Mouse (Mus musculus): Measurements from ENCODE around the gene Fut11.
A peak's percentile ranks its signal among the peaks of the same experiment; 100 is the strongest.
"Not testable (repeated sequence)": the region's sequence is repeated elsewhere in the genome, so short reads cannot be mapped to it uniquely, and the experiment has no call there.

Gene Fut11

DNA sequence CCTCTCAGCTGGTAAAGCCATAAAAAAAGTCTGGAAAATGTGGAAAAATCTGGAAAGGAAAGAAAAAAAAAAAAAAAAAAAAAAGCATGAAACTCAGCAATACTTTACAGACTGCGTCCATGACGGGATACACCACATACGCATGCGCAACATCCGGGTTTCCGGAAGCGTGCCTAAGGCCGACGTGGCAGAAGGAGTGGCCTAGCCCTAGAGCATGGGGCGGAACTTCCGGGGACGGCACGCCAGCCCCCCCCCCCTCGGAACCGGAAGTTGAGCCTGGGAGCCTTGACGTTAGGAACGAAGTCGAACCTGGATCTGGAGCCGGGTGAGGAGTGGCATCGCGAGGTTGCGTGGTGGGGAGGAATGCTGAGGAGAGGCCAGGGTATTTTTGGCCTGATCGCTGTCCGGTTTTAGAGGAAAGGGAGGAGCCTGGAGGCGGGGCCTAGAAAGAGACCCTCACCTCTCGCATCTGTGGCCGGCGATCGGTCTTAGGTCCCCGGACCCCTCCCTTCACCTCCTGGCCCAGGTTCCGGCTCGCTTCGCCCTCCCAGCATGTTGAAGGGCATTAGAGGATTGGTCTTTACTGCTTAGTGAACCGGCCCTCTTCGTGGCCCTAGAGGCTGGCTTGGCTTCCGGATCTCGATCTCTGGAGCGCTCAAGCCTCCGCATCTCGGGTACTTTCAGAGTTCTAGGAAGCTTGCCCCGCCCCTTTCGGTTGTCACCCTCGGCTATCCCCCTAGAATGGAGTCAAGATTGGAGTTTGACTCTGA, 20.5 kb upstream of the Fut11 start, which contains the start of gene Sec24c:
TSS of gene Sec24c (plus strand) at position 245 of the 770 bp plus-strand sequence.
- DNase-seq (ENCODE audit: low spot score): peak; percentile 98

DNA sequence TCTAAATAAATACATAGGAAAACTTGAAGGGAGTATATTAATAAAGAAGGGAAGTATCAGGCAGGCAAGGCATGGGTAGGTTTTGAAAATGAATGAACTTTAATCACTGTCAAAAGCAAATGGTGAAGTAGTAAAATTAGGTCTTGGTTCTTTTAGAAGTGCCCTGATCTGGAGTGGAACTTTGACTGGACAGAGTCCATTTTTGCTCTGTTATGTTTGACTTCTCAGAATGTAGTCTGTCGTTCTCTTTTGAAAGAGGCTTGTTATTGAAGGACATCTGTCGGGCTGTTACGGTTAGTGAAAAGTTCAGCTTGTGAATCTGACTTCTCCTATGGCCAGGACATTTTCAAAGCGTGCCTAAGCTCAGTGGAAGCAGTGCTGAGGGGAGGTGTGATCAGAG, 16.9 kb upstream of the Fut11 start:
- DNase-seq (ENCODE audit: low spot score): no peak

DNA sequence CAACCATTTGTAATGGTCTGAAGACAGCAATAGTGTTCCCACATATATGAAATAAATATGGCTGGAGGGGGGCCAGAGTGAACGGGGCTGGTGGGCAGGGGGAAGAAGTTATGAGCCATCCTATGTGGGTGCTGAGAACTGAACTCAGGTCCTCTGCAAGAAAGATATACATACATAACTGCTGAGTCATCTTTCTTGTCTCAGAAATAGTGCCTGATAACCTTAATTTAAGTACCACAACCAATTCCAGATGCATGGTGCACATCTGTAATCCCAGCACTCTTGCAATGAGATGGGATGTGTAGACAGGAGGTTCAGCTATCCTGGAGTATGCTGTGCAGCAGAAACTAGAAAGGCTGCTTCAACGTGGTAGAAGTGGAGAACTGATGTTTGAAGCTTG, 13.0 kb upstream of the Fut11 start:
- DNase-seq (ENCODE audit: low spot score): no peak

DNA sequence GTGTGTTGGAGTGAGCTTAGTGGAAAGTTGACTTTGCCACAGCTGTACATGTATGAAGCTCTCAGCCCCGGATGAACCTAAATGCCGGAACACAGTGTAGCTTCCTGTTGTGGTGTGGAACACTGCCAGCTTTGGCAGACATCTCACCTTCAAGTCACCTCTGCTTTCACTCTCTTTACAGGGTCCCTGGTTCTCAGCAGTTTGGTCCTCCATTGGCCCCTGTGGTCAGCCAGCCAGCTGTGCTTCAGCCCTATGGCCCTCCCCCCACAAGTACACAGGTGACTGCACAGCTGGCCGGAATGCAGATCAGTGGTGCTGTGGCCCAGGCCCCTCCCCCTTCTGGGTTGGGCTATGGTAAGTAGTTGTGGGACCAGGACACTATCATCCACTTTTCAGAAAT, 12.3 kb upstream of the Fut11 start:
- DNase-seq (ENCODE audit: low spot score): peak; percentile 50

- DNase-seq (ENCODE audit: low spot score): no peak
These were observed 8.2 kb upstream of the Fut11 start for GRCm38 (mm10) chr14:20686576-20686975.

DNA sequence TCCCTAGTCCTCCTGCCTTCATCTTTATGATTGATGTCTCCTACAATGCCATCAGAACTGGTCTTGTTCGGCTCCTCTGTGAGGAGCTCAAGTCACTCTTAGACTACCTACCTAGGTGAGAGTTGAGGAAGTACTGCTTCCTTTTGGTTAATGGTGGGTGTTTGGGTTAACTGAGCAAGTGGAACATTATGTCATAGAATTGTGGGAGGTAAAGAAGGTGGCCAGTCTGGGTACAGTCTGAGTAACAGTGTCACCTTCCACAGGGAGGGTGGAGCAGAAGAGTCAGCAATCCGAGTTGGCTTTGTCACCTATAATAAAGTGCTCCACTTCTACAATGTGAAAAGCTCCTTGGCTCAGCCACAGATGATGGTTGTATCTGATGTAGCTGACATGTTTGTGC, 5.8 kb upstream of the Fut11 start:
- no peak for DNase-seq (ENCODE audit: low spot score)

- no peak for DNase-seq (ENCODE audit: low spot score)
These were observed 3.0 kb upstream of the Fut11 start for GRCm38 (mm10) chr14:20691772-20692171.

DNA sequence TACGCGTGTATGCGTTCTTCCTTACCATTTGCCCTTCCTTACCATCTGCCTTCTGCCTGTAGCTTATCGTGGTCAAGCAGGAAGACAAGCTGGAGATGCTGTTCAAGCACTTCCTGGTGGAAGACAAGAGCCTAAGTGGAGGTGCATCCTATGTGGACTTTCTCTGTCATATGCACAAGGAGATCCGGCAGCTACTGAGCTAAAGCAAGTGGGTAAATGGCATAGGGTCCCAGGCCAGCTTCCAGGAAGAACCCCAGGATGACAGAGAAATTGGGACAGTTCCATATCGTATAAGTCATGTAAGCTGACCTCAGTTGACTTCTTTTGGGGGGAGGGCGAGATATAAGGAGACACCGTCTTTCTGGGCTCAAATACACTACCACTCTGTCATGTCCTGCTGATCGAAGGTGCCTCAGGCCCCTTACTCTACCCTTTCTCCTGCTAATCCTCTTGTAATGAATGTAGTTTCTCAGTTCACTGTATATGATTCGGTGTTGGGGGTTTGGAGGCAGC, 1.1 kb upstream of the Fut11 start:
- DNase-seq (ENCODE audit: low spot score): no peak

GRCm38 (mm10) chr14:20694185-20694883, 434 bp upstream of the Fut11 start:
- DNase-seq (ENCODE audit: low spot score): no peak

DNA sequence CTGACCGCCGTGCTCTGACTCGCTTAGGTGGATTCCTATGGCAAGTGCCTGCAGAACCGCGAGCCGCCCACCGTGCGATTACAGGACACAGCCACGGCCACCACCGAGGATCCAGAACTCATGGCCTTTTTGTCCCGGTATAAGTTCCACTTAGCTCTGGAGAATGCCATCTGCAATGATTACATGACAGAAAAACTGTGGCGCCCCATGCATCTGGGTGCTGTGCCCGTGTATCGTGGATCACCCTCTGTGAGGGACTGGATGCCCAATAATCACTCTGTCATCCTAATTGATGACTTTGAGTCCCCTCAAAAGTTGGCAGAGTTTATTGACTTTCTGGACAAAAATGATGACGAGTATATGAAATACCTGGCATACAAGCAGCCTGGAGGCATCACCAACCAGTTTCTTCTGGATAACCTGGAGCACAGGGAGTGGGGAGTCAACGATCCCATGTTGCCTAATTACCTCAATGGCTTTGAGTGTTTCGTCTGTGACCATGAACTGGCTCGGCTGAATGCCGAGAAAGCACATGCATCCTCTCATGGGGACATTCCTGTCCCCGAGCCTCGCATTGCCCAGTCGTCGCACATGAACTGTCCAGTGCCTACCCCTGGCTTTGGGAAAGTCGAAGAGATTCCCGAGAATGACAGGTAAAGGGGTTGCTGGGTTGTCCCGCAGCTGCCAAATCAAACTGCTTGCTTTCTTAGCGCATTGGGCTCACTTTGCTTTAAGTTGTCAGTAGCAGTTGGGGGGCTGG, 1.2 kb downstream of the Fut11 start:
- no peak for DNase-seq (ENCODE audit: low spot score)

DNA sequence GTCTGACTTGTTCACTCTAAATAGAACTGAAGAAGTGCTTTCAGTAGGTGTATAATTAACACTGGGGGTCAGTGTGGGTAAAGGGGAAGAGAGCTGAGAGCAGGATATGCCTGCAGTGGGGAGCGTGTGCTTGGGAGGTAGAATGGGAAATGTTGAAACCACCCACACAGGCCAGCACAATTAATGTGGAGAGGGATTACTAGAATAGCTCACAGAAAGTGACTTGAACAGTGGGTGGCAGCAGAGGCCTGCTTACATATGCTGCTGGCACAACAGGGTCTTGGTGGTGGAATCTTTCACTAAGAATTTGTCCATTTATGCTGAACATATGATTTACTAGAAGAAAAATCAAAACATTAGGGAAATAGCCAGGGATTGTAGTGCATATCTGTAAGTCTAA, 2.2 kb downstream of the Fut11 start:
- peak; percentile 53 for DNase-seq (ENCODE audit: low spot score)

DNA sequence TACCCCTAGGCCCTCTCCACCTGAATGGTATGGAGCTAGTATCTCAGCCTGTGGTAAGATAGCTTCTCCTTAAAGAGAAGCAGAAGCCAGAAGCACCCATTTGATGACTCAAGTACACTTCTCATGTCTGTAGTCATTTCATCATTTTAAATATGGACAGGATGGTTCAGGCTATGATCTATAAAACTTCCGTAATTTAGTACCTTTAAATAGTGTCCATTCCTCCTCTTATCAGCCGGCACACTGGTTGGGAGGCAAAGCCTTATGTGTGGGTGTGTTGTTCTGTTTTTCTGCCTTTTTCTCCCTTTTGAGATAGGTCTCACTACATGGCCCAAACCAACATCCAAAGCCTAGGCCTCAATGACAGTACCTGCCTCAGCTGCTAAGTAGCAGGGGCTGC, 3.7 kb downstream of the Fut11 start:
- no peak for DNase-seq (ENCODE audit: low spot score)

DNA sequence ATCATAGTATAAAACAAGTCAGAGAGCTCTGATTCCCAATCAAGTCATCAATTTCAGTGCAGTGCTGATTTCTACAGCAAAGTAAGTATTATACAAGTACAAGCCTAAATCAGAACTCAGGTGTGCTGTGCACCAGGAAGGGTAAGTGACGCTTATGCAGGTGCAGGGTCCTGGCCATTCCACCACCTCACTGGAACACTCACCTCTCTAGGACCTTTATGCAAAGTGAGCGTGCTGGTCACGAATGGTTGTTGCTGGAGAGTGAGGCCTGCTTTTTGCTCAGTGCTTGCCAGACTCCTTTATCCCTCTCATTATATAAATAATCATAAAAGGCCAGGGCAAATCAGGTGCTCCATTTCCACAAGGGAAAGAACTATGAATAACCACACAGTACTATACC, 5.6 kb downstream of the Fut11 start:
- no peak for DNase-seq (ENCODE audit: low spot score)

GRCm38 (mm10) chr14:20701554-20701953, 6.8 kb downstream of the Fut11 start:
- DNase-seq (ENCODE audit: low spot score): no peak

DNA sequence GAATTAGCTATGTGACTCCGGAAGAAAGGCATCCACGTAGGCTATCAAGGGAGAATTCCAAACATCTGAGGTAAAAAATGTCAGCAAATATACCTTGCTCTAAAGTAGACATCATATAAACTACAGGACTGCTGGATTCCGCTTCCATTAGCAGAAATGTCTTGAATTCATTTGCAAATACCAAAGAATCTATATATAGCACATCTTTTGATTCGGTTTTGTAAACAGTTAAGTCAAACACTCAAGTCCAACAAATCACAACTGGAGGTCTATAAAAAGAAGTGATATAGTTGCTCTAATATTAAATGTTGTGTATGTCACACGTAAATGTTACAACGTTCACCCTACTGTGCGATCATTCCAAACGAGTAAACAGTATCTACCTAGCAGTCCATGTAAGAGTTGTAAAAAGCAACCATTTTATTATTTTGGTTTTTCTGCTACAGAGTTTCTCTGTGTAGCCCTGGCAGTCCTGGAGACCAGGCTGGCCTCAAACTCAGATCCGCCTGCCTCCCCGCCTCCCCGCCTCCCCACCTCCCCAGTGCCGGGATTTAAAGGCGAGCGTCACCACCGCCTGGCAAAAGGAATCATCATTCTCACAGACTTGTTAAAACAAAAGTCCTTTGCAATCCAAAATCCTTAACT, 7.5 kb downstream of the Fut11 start:
- no peak for DNase-seq (ENCODE audit: low spot score)

GRCm38 (mm10) chr14:20702741-20703381, 8.1 kb downstream of the Fut11 start, which contains the start of gene Chchd1:
Gene Chchd1 (plus strand): TSS chr14:20703006.
- peak; percentile 90 for DNase-seq (ENCODE audit: low spot score)

- not testable (repeated sequence) for DNase-seq (ENCODE audit: low spot score)
These were observed 8.7 kb downstream of the Fut11 start for GRCm38 (mm10) chr14:20703461-20703860.

DNA sequence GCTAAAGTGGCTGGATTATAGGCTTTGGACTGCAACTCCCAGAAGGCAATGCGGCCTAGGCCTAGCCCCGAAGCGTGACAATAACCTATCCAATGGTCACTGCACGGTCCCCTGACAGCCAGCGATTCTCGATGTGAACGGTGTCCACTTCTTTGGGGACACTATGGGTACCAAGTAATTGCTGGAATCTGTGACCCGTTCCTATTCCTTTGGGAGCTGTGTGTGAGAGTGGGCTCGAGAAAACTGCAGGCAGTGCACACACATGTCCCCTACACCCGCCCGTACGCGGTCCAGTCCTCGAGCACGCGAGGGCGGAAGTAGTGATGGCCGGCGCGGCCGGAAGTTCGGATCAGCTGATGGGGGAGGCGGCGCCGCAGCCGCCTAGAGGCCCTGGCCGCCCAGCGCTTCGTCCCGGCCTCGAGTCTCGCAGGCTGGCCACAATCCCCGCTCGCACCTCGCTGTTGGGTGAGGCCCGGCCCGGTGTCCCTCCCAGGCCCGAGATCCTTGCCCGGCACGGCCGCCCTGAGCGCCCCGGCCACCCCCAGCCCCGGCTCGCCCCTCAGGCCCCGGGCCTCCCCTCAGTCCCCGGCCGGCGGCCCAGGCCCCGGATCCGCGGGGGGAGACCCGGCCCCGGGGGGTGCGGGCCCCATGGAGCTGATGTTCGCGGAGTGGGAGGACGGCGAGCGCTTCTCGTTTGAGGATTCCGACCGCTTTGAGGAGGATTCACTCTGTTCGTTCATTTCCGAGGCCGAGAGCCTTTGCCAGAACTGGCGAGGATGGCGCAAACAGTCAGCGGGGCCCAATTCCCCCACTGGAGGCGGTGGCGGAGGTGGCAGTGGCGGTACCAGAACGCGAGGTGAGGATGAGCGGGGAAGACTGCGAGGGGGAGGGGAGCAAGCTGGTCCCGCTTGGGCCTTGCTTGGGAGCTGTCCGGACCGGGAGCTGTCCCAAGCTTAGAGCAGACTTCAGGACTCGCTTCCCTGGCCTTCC, 12.7 kb downstream of the Fut11 start, which contains the start of gene Zswim8:
TSS of gene Zswim8 (plus strand) at position 352 of the 990 bp plus-strand sequence.
- peak; percentile 90 for DNase-seq (ENCODE audit: low spot score)

DNA sequence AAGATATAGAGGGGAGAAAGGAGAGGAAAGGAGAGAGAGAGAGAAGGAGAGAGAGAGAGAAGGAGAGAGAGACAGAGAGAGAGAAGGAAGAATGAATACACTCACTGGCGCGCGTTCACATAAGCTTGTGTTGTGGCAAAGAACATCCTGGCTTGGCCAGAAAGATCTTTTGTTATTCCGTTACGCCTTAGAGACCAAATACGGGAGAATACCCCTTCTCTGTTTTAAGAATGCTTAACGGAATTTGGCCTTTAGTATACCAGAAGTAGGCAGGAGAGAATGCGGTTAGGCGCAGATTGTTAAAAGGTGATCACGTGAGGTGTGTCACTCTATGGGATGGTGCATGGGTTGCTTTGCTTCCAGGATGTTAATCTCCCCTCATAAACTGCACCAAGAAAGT, 13.5 kb downstream of the Fut11 start:
- DNase-seq (ENCODE audit: low spot score): no peak

DNA sequence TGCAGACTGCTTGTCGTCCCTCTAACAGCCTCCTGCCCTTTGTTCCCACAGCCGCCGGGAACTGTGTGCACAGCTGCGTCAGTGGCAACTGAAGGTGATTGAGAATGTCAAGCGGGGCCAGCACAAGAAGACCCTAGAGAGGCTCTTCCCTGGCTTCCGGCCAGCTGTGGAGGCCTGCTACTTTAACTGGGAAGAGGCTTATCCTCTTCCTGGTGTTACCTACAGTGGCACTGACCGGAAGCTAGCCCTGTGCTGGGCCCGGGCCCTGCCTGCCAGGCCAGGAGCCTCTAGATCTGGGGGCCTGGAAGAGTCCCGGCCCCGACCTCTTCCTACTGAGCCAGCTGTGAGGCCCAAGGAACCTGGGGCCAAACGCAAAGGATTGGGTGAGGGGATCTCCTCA, 19.1 kb downstream of the Fut11 start:
- no peak for DNase-seq (ENCODE audit: low spot score)
